Mouse (Mus musculus) heart, embryonic 15.5 days (tissue): ENCODE measurements around the gene Klf1. TPM values are rescaled to one million over a fixed set of nuclear protein-coding genes. Genes with fewer than 3 reads are reported as not detected.
A peak's percentile ranks its signal among the peaks of the same experiment; 100 is the strongest.

Experiments
- ATAC-seq: fragments of 200-750 bp; cut with Nextera tagmentation; replicated peaks from 2 replicates; pipeline ENCODE4 v1.8.0; 2017; ENCODE audit warnings: low read depth, moderate TSS enrichment; ENCODE audit not compliant: insufficient number of reproducible peaks, insufficient read depth, low FRiP score
- H3K27ac ChIP-seq: fragments of 300-500 bp; sonication (generic); 2 replicates; pipeline ENCODE4 v1.5.1; 2015; ENCODE audit warnings: mild to moderate bottlenecking, inconsistent platforms
- H3K27me3 ChIP-seq: fragments of 300-500 bp; sonication (generic); 2 replicates; pipeline ENCODE4 v1.6.1; 2015; ENCODE audit warnings: inconsistent platforms
- H3K36me3 ChIP-seq: fragments of 300-500 bp; sonication (generic); 2 replicates; pipeline ENCODE4 v1.6.1; 2015; ENCODE audit warnings: mild to moderate bottlenecking, inconsistent platforms
- H3K4me1 ChIP-seq: fragments of 300-500 bp; sonication (generic); replicated peaks from 2 replicates; pipeline ENCODE4 v1.6.1; 2015; ENCODE audit warnings: inconsistent platforms
- H3K4me2 ChIP-seq: fragments of 300-500 bp; sonication (generic); 2 replicates; pipeline ENCODE4 v1.6.1; 2015; ENCODE audit warnings: inconsistent platforms, mild to moderate bottlenecking, moderate library complexity
- H3K4me3 ChIP-seq: fragments of 300-500 bp; sonication (generic); 2 replicates; pipeline ENCODE4 v1.5.1; 2015; ENCODE audit warnings: mild to moderate bottlenecking, inconsistent platforms
- H3K9ac ChIP-seq: fragments of 300-500 bp; sonication (generic); 2 replicates; pipeline ENCODE4 v1.6.1; 2015; ENCODE audit warnings: mild to moderate bottlenecking, inconsistent platforms
- H3K9me3 ChIP-seq: fragments of 300-500 bp; sonication (generic); replicated peaks from 2 replicates; pipeline ENCODE4 v1.6.1; 2016; ENCODE audit warnings: inconsistent platforms
- WGBS: fragments of 180-500 bp; shearing (Covaris S2); methylation state at CpG from one replicate; pipeline ENCODE4 v1.1.7; 2015; ENCODE audit warnings: mixed read lengths; 5-methylcytosine and 5-hydroxymethylcytosine counted together
- polyA plus RNA-seq: library from polyadenylated mRNA; unstranded; fragments of >200 nt; fragmentation: Nextera tagmentation; extraction: Ambion mirVana; gene quantifications from 2 replicates; pipeline ENCODE4 v1.2.1, GENCODE M21; 2015

Klf1 gene
- polyA plus RNA-seq = 1.1 and 4.9 TPM in 2 replicates

GRCm38 (mm10) chr8:84901752-84902151, at the start of gene Klf1:
TSS of gene Klf1 (plus strand) at chr8:84901928.
- WGBS = 60% methylated on average over 3 of the region's 3 CpGs
- H3K27ac ChIP-seq = no peak within 1 kb of the TSS; the same call in 1 of the 2 replicates
- ATAC-seq = no peak

GRCm38 (mm10) chr8:84856434-84856833, 45.3 kb upstream of the Klf1 start:
- Histone ChIP-seq H3K27me3 (no peaks in the 10 kb centered on the region), H3K27ac (no peak overlapping the region), H3K4me1 (peaks cover 14% of the 10 kb centered on the region), H3K9ac (no peak overlapping the region), H3K36me3 (peaks cover 18% of the 10 kb centered on the region), H3K4me3 (peak overlapping the region; percentile 93), H3K4me2 (peak overlapping the region; percentile 77; the same call in 1 of the 2 replicates), H3K9me3 (no peaks in the 10 kb centered on the region)
- WGBS = 86% methylated on average over 3 of the region's 3 CpGs
- no peak for ATAC-seq

More at GRCm38 (mm10) chr8:84901752-84902151, at the start of gene Klf1:
- peak within 1 kb of the TSS; percentile 99 for H3K4me2 ChIP-seq
- H3K4me3 ChIP-seq = peak within 1 kb of the TSS; percentile 69
- H3K9me3 ChIP-seq = no peaks in the 10 kb centered on the region
- peaks cover 14% of the 10 kb centered on the region for H3K4me1 ChIP-seq
- H3K9ac ChIP-seq = peak within 1 kb of the TSS; percentile 83
- H3K36me3 ChIP-seq = no peaks in the 10 kb centered on the region
- H3K27me3 ChIP-seq = peaks cover 13% of the 10 kb centered on the region

- peak; percentile 91 for ATAC-seq
- Histone ChIP-seq H3K4me3 (peak within 1 kb of the TSS; percentile 93), H3K27ac (peak within 1 kb of the TSS; percentile 86), H3K9ac (peak within 1 kb of the TSS; percentile 90), H3K9me3 (no peaks in the 10 kb centered on the region), H3K4me1 (peaks cover 14% of the 10 kb centered on the region), H3K36me3 (peaks cover 24% of the 10 kb centered on the region), H3K4me2 (peak within 1 kb of the TSS; percentile 77), H3K27me3 (no peaks in the 10 kb centered on the region)
- under 1% methylated on average over 39 of the region's 39 CpGs for WGBS
Observed at GRCm38 (mm10) chr8:84856864-84857441, 44.8 kb upstream of the Klf1 start, which contains the start of gene Farsa. TSS of gene Farsa (plus strand) at chr8:84856989.

- ATAC-seq = peak; percentile 71
- no peaks in the 10 kb centered on the region for H3K27me3 ChIP-seq
- peaks cover 14% of the 10 kb centered on the region for H3K4me1 ChIP-seq
- no peaks in the 10 kb centered on the region for H3K9me3 ChIP-seq
- 11% methylated on average over 44 of the region's 46 CpGs for WGBS
- H3K36me3 ChIP-seq = peaks cover 25% of the 10 kb centered on the region
- peak within 1 kb of the TSS; percentile 53 for H3K4me3 ChIP-seq
- peak within 1 kb of the TSS; percentile 59 for H3K9ac ChIP-seq
- H3K4me2 ChIP-seq = peak within 1 kb of the TSS; percentile 88
- H3K27ac ChIP-seq = no peak within 1 kb of the TSS
Observed at GRCm38 (mm10) chr8:84871376-84872308, 30.1 kb upstream of the Klf1 start, which contains the start of gene Syce2. TSS of gene Syce2 (plus strand) at chr8:84872111.

- peaks cover 17% of the 10 kb centered on the region for H3K36me3 ChIP-seq
- peak overlapping the region; percentile 53 for H3K4me3 ChIP-seq
- peak; percentile 70 for ATAC-seq
- peak overlapping the region; percentile 59 for H3K9ac ChIP-seq
- peaks cover 14% of the 10 kb centered on the region for H3K4me1 ChIP-seq
- no peak overlapping the region for H3K27ac ChIP-seq
- WGBS = 2% methylated on average over 54 of the region's 54 CpGs
- no peaks in the 10 kb centered on the region for H3K27me3 ChIP-seq
- peak overlapping the region; percentile 88 for H3K4me2 ChIP-seq
- no peaks in the 10 kb centered on the region for H3K9me3 ChIP-seq
Observed at GRCm38 (mm10) chr8:84872309-84872965, 29.3 kb upstream of the Klf1 start.

- Histone ChIP-seq H3K9ac (no peak overlapping the region), H3K27ac (no peak overlapping the region), H3K9me3 (no peaks in the 10 kb centered on the region), H3K4me2 (peak overlapping the region; percentile 88), H3K4me1 (peaks cover 14% of the 10 kb centered on the region), H3K36me3 (peaks cover 12% of the 10 kb centered on the region), H3K27me3 (no peaks in the 10 kb centered on the region), H3K4me3 (peak overlapping the region; percentile 53)
- 63% methylated on average over 4 of the region's 4 CpGs for WGBS
- no peak for ATAC-seq
Observed at GRCm38 (mm10) chr8:84873016-84873415, 28.7 kb upstream of the Klf1 start.

- 74% methylated on average over 3 of the region's 3 CpGs for WGBS
- Histone ChIP-seq H3K9ac (no peak overlapping the region), H3K4me1 (peaks cover 14% of the 10 kb centered on the region), H3K27ac (no peak overlapping the region), H3K27me3 (no peaks in the 10 kb centered on the region), H3K36me3 (no peaks in the 10 kb centered on the region), H3K4me3 (no peak overlapping the region), H3K4me2 (no peak overlapping the region), H3K9me3 (no peaks in the 10 kb centered on the region)
- no peak for ATAC-seq
Observed at GRCm38 (mm10) chr8:84874339-84874738, 27.4 kb upstream of the Klf1 start.

- H3K4me3 ChIP-seq = no peak overlapping the region
- 75% methylated on average over 3 of the region's 3 CpGs for WGBS
Observed at GRCm38 (mm10) chr8:84877297-84878035, 24.3 kb upstream of the Klf1 start.

GRCm38 (mm10) chr8:84878915-84879314, 22.8 kb upstream of the Klf1 start:
- 79% methylated on average over 1 of the region's 1 CpGs for WGBS
- H3K4me2 ChIP-seq = no peak overlapping the region
- H3K27me3 ChIP-seq = no peaks in the 10 kb centered on the region
- no peaks in the 10 kb centered on the region for H3K36me3 ChIP-seq
- ATAC-seq = no peak
- no peaks in the 10 kb centered on the region for H3K4me1 ChIP-seq
- no peak overlapping the region for H3K4me3 ChIP-seq
- no peak overlapping the region for H3K9ac ChIP-seq
- no peaks in the 10 kb centered on the region for H3K9me3 ChIP-seq
- no peak overlapping the region for H3K27ac ChIP-seq

More at GRCm38 (mm10) chr8:84877297-84878035, 24.3 kb upstream of the Klf1 start:
- H3K27ac ChIP-seq = no peak overlapping the region
- H3K36me3 ChIP-seq = no peaks in the 10 kb centered on the region
- no peak overlapping the region for H3K9ac ChIP-seq
- H3K27me3 ChIP-seq = no peaks in the 10 kb centered on the region
- H3K4me1 ChIP-seq = peaks cover 4% of the 10 kb centered on the region
- no peak overlapping the region for H3K4me2 ChIP-seq
- H3K9me3 ChIP-seq = no peaks in the 10 kb centered on the region
- no peak for ATAC-seq

- 79% methylated on average over 4 of the region's 4 CpGs for WGBS
- H3K4me2 ChIP-seq = no peak overlapping the region
- no peak overlapping the region for H3K4me3 ChIP-seq
- no peak overlapping the region for H3K27ac ChIP-seq
- no peak overlapping the region for H3K9ac ChIP-seq
- H3K4me1 ChIP-seq = no peaks in the 10 kb centered on the region
- ATAC-seq = no peak
- H3K27me3 ChIP-seq = no peaks in the 10 kb centered on the region
- H3K36me3 ChIP-seq = peaks cover 22% of the 10 kb centered on the region
- H3K9me3 ChIP-seq = no peaks in the 10 kb centered on the region
Observed at GRCm38 (mm10) chr8:84884728-84885127, 17.0 kb upstream of the Klf1 start.
